Mouse (Mus musculus): ENCODE measurements around the gene Mpzl1.

- no peak for TF ChIP-seq CTCF (IDR thresholded peaks at IDR 0.05; ENCODE audit: low read depth)
- TF ChIP-seq EP300 (IDR thresholded peaks at IDR 0.05; ENCODE audit: low read depth): no peak
Measured at GRCm38 (mm10) chr1:165643735-165644134, 9.4 kb upstream of the Mpzl1 start.

Data from liver, embryonic 14.5 days (tissue).